Mouse (Mus musculus) adrenal gland, postnatal 36 days (tissue): ENCODE measurements at regions not wholly inside any gene's neighbourhood (a gene's known extent, or its start where the extent isn't known, plus 50 kb on each side); places are given as distances from the start of the nearest gene placed in this dataset.

ENCODE experiments used
- DNase-seq, 2 experiments: peaks; one replicate each; pipeline ENCODE4 v3.0.0; 2021; ENCODE audit warnings: mixed read lengths in 1 of 2

DNA sequence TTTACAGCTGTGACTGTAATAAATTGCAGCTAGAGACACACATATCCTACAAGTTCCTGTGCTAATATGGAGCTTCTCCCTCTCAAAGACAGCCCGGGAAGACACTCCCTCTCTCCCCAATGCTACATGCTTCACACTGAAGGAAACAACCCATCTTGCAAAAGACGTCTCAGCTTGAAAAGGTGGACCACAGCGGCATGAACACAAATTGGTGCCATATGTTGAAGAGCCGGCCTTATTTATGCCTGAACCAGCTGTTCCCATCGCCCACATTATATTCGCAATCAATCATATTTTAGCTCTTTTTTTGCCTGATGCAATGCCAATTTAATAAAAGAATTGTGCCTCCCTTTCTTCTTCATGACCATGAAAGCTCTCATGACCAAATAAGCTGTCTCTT, 135.8 kb upstream of the Mast4 start:
- DNase-seq: no peak

- no peak for DNase-seq
Measured at GRCm38 (mm10) chr13:103460499-103460898, 126.2 kb upstream of the Mast4 start.

DNA sequence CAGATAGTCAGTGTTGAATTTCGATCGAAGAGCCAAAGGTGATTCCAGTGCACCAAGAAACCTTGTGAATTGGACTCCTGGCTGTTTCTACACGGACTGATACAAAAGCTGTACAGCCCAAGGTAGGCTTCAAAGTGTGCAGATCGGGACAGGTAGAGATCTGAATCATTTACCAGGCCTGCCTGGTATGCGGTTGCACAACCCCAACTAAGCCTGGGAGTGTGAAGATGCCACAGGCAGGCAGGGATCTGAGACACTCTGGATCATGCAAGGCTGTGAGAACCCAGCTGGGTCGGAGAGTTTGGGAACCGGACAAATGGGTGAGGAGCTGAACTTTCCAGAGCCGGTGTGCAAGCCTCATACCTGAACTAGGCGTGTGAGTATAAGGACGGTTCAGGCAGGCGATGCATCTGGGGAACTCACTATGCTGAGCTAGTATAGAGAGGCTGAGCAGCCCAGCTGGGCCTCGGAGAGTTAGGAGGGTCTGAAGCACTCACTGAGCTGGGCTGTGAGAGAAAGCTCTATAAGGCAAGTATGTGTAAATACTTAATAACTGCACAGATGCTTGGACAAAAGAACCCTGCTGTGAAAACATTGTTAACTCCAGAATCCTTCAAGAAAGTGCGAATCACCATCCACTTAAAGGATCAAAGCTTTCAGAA, 125.3 kb upstream of the Mast4 start:
- no peak for DNase-seq

DNA sequence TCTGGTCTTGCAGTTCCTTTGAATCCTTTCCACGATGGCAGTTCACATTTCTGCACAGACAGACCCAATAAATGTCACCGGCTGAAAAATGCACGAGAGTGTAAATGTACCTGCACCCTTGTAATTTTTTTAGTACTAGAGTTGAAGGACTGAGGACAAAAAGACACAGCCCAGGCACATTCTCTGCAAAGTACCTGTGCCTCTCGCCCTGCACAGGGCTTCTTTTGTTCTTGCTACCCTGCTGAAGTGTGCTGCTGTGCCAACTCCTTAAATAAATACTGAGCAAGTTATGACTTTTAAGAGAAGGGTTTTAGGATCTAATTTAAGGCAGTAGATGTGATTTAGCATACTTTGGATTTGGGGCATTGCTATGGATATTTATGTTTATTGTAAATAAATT, 118.5 kb upstream of the Mast4 start:
- DNase-seq: no peak

DNA sequence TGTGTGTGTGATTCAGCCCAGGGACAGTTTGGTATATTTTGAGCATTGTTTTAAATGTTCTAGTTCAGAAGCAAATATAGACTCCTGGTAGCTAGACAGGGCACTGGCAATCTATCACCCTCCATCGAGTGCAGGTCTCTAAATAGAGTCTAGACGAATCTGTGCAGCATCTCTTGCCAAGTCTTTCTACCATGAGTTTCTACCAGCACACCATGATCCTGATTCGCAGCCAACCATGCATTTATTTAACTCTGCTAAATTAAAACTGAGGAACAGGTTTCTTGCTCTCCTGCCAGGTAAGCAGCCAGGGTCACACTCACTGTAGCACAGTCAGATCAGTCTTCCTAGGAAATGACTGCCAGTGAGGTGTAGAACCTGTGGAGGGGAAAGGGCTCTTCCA, 96.3 kb upstream of the Mast4 start:
- no peak for DNase-seq

- no peak for DNase-seq
Measured at GRCm38 (mm10) chr13:103424011-103424410, 89.7 kb upstream of the Mast4 start.

- no peak for DNase-seq
Measured at GRCm38 (mm10) chr13:103423417-103423816, 89.1 kb upstream of the Mast4 start.

- no peak for DNase-seq
Measured at GRCm38 (mm10) chr13:103422997-103423396, 88.7 kb upstream of the Mast4 start.

- no peak for DNase-seq
Measured at GRCm38 (mm10) chr13:103419146-103419545, 84.8 kb upstream of the Mast4 start.

DNA sequence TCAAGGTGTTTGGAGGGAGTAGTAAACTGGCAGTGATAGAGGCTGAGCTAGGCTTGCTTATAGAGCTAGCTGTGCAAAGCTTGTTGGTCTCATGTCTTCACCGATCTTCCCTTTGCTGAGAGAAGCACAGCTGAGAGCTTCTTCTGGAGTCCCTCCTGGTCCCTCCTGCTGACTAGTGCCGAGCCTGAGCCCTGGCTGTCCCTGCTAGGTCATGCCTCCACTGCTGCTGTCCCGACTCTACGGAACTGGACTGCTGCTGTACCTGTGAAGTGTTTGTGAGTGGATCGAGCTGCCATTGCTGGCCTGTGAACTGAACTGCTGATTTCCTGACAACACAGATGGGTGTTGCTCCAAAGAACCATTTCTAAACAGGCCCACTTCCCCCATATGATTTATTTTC, 83.0 kb upstream of the Mast4 start:
- DNase-seq: no peak

GRCm38 (mm10) chr13:103415335-103415734, 81.0 kb upstream of the Mast4 start:
- no peak for DNase-seq

DNA sequence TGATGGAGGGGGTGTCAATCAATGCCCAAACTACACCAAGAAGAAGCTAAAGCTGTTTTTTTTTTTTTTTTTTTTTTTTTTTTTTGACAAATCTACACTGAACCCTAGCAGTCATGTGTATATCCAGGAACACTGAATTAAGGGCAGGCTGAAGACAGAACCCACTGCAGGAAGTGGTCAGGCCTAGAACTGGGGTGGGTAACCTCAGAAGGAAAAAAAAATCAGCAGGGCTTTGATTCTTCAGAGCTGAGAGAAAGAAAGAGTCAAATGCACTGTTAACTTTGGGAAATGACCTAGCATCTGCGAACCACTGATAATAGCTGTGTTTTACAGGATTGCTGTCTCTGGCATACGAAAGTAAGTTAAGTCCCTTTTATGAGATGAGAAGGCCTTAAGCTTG, 78.3 kb upstream of the Mast4 start:
- DNase-seq: no peak

- DNase-seq: no peak
Measured at GRCm38 (mm10) chr13:103409286-103409685, 75.0 kb upstream of the Mast4 start.

DNA sequence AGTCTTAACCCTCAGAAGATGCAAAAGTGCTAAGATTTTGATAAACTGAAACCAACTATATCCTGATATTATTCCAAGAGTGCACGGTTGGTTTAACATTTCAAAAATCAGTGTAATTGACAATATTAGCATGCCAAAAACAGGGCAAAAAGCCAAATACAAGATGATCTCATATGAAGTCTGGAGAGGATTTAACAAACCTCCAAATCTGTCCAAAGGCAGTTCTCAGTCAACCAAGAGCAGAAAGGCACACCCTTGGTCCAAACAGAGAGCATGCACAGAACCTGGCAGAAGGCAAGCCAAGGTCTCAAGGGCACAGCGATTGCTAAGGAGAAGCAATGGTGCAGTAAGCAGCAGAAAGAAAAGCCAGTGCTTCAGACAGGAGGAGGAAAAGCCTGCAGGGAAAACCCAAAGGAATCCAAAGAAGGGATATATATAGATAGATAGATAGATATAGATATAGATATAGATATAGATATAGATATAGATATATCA, 62.3 kb upstream of the Mast4 start:
- peak; percentile 10 to 25 for DNase-seq

DNA sequence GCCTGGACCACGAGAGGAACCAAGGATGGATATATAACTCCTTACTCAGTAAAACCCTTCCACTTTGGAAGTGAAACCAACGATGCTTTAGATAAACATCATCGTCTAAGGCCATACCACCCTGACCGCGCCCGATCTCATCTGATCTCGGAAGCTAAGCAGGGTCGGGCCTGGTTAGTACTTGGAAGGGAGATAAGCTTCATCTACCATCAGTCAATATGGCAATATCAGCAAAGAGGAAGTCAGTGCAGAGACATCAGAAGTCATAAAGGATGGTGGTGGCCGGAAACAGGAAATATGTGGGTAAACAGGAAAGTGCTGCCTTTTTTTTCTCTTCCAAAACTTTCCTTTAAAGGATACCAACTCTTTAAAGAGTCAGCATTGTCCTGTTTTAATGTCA, 61.8 kb upstream of the Mast4 start:
- no peak for DNase-seq

- DNase-seq: no peak
Measured at GRCm38 (mm10) chr13:103392581-103392980, 58.3 kb upstream of the Mast4 start.

GRCm38 (mm10) chr13:103391396-103391795, 57.1 kb upstream of the Mast4 start:
- peak in 1 of 2 experiments; percentile 25 for DNase-seq

- peak in 1 of 2 experiments; percentile 51 for DNase-seq
Measured at GRCm38 (mm10) chr13:103390991-103391390, 56.7 kb upstream of the Mast4 start.

DNA sequence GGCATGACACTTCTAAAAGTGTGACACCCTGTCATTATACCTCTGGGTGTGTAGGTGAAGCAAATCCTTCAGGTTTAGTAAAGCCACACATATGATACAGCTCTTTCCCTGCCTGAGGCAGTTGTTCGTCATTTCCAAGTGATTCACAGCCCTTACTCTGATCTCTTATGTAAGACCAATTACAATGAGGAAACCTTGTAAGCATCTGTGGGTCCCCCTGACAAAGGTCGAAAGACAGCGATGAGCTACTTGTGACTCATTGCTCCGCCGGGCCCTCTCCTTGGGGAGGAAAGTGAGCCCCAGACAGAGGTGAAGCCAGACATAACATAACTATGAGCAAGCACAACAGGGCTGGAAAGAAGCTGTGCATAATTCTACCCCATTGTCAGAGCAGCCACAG, 52.7 kb upstream of the Mast4 start:
- DNase-seq: peak; percentile 64 to 79
